Mouse (Mus musculus) midbrain, postnatal 0 days (tissue): ENCODE measurements around the gene Atl2. TPM values are rescaled to one million over a fixed set of nuclear protein-coding genes. Genes with fewer than 3 reads are reported as not detected.

Experiments
- ATAC-seq: fragments of 200-750 bp; cut with Nextera tagmentation; 2 replicates; pipeline ENCODE4 v1.8.0; 2017; ENCODE audit warnings: moderate number of reproducible peaks, mild to moderate bottlenecking, moderate TSS enrichment, moderate library complexity; ENCODE audit not compliant: low FRiP score
- DNase-seq: peaks from one replicate; pipeline ENCODE4 v3.0.0-alpha.2; 2015; ENCODE audit warnings: low spot score
- H3K27ac ChIP-seq: fragments of 300-500 bp; sonication (generic); 2 replicates; pipeline ENCODE4 v1.5.1; 2014; ENCODE audit warnings: low read depth, mild to moderate bottlenecking, low read length, mixed read lengths
- H3K27me3 ChIP-seq: fragments of 300-500 bp; sonication (generic); 2 replicates; pipeline ENCODE4 v1.6.1; 2014; ENCODE audit warnings: low read length, control low read depth, mixed read lengths; ENCODE audit not compliant: insufficient read depth
- H3K36me3 ChIP-seq: fragments of 300-500 bp; sonication (generic); 2 replicates; pipeline ENCODE4 v1.6.1; 2014; ENCODE audit warnings: low read length, control low read depth, mixed read lengths; ENCODE audit not compliant: insufficient read depth
- H3K4me1 ChIP-seq: fragments of 300-500 bp; sonication (generic); 2 replicates; pipeline ENCODE4 v1.6.1; 2014; ENCODE audit warnings: mild to moderate bottlenecking, control low read depth, antibody characterized with exemption, low read length, mixed read lengths; ENCODE audit not compliant: insufficient read depth
- H3K4me2 ChIP-seq: fragments of 300-500 bp; sonication (generic); 2 replicates; pipeline ENCODE4 v1.6.1; 2014; ENCODE audit warnings: low read depth, mild to moderate bottlenecking, low read length, mixed read lengths; ENCODE audit not compliant: poor library complexity, severe bottlenecking
- H3K4me3 ChIP-seq: fragments of 300-500 bp; sonication (generic); 2 replicates; pipeline ENCODE4 v1.5.1; 2014; ENCODE audit warnings: low read depth, mild to moderate bottlenecking, low read length, moderate library complexity
- H3K9ac ChIP-seq: fragments of 300-500 bp; sonication (generic); replicated peaks from 2 replicates; pipeline ENCODE4 v1.6.1; 2014; ENCODE audit warnings: mild to moderate bottlenecking, low read length, moderate library complexity, mixed read lengths; ENCODE audit not compliant: poor library complexity, severe bottlenecking
- H3K9me3 ChIP-seq: fragments of 300-500 bp; sonication (generic); 2 replicates; pipeline ENCODE4 v1.6.1; 2016; ENCODE audit warnings: low read length, control low read depth
- CTCF ChIP-seq: IDR thresholded peaks from 2 replicates; pipeline ENCODE4 v1.5.1; 2016; ENCODE audit warnings: antibody characterized with exemption, mild to moderate bottlenecking
- WGBS: fragments of 180-500 bp; shearing (Covaris S2); extraction: QIAGEN DNeasy Blood & Tissue Kit; methylation state at CpG from one replicate; pipeline ENCODE4 v1.1.7; 2014; 5-methylcytosine and 5-hydroxymethylcytosine counted together
- polyA plus RNA-seq: library from polyadenylated mRNA; unstranded; fragments of >200 nt; fragmentation: Nextera tagmentation; extraction: Ambion mirVana; gene quantifications from 2 replicates; pipeline ENCODE4 v1.2.1, GENCODE M21; 2015
- total RNA-seq: library from RNA; depleted of rRNA; stranded (reverse); fragments of >200 nt; gene quantifications from 2 replicates; pipeline ENCODE4 v1.2.3, GENCODE M21; 2014

The Atl2 gene
- total and polyA plus RNA-seq, 2 experiments from 2014 or later = 29.4 to 31.0 TPM

DNA sequence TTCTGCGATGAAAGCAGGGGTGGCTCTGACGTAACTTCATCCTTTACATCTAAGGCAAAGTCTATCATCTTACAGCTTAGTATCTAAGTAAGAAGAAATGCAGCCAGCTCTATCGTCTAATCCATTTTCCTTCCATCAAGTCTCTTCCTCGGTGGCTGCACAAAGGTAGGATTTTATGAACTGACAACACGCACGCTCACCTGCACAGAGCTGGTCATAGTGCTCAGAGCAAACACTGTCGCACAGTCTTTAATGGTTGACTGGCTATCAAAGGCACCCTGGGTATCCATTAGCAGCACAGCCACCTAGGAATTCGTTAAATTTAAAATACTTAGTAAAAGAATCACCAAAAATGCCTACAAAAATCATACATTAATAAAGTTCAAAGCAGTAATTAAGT is 31.4 kb downstream of the Atl2 start:
- DNase-seq (no peak), ATAC-seq (no peak)
- no peaks in the 10 kb centered on the region for H3K4me1 ChIP-seq
- no peak overlapping the region for H3K9ac ChIP-seq
- no peak overlapping the region for H3K4me2 ChIP-seq
- H3K9me3 ChIP-seq = no peaks in the 10 kb centered on the region
- H3K4me3 ChIP-seq = no peak overlapping the region
- WGBS = 60% methylated on average over 8 of the region's 8 CpGs
- no peaks in the 10 kb centered on the region for H3K27me3 ChIP-seq
- TF ChIP-seq CTCF = no peak
- H3K36me3 ChIP-seq = 0 out of 2 replicates have a peak, but pooled peaks cover 12% of the 10 kb centered on the region
- no peak overlapping the region for H3K27ac ChIP-seq

GRCm38 (mm10) chr17:79862038-79862437 is 33.9 kb downstream of the Atl2 start:
- Histone ChIP-seq H3K27me3 (no peaks in the 10 kb centered on the region), H3K9me3 (no peaks in the 10 kb centered on the region), H3K4me1 (no peaks in the 10 kb centered on the region), H3K27ac (no peak overlapping the region), H3K9ac (no peak overlapping the region), H3K4me3 (no peak overlapping the region), H3K36me3 (peaks cover 19% of the 10 kb centered on the region; the same call in 1 of the 2 replicates), H3K4me2 (no peak overlapping the region)
- ATAC-seq = no peak
- peak; percentile 74 for TF ChIP-seq CTCF
- WGBS = 73% methylated on average over 1 of the region's 1 CpGs
- peak; percentile 76 for DNase-seq

- DNase-seq = no peak
- Histone ChIP-seq H3K27me3 (no peaks in the 10 kb centered on the region), H3K9ac (no peak overlapping the region), H3K9me3 (no peaks in the 10 kb centered on the region), H3K4me1 (no peaks in the 10 kb centered on the region), H3K27ac (no peak overlapping the region), H3K4me2 (no peak overlapping the region), H3K4me3 (no peak overlapping the region), H3K36me3 (peaks cover 39% of the 10 kb centered on the region)
- WGBS = 89% methylated on average over 8 of the region's 8 CpGs
- ATAC-seq = no peak
- TF ChIP-seq CTCF = no peak
Measured at GRCm38 (mm10) chr17:79855533-79855932, 40.4 kb downstream of the Atl2 start.

DNA sequence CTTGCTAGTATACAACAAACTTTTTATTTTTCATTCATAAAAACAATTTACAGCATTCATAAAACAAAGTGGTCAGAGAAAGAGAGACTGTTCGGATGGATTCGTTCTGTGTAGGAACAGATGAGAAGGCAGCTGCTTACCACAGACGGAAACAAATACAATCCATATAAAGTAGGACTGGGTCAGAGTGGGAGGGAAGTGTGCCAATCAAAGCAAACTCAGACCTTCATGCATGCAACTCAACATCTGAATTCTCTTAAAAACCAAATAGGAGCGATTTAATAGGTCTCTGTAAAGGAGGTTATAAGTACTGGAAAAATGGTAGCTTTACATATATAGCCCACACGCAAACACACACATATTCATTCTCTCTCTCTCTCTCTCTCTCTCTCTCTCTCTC is 47.5 kb downstream of the Atl2 start:
- Histone ChIP-seq H3K9me3 (no peaks in the 10 kb centered on the region), H3K27ac (no peak overlapping the region), H3K4me1 (no peaks in the 10 kb centered on the region), H3K9ac (no peak overlapping the region), H3K4me3 (no peak overlapping the region), H3K36me3 (peaks cover 14% of the 10 kb centered on the region), H3K27me3 (no peaks in the 10 kb centered on the region), H3K4me2 (no peak overlapping the region)
- no peak for TF ChIP-seq CTCF
- ATAC-seq (no peak), DNase-seq (no peak)
- WGBS = 91% methylated on average over 5 of the region's 5 CpGs

- no peak for ATAC-seq
- Histone ChIP-seq H3K4me1 (no peaks in the 10 kb centered on the region), H3K9ac (no peak overlapping the region), H3K9me3 (no peaks in the 10 kb centered on the region), H3K36me3 (peaks cover 1% of the 10 kb centered on the region; the same call in 1 of the 2 replicates), H3K27ac (no peak overlapping the region), H3K27me3 (no peaks in the 10 kb centered on the region), H3K4me2 (no peak overlapping the region), H3K4me3 (no peak overlapping the region)
- 93% methylated on average over 2 of the region's 2 CpGs for WGBS
- DNase-seq = no peak
- TF ChIP-seq CTCF = no peak
Measured at GRCm38 (mm10) chr17:79846182-79846581, 49.7 kb downstream of the Atl2 start.

DNA sequence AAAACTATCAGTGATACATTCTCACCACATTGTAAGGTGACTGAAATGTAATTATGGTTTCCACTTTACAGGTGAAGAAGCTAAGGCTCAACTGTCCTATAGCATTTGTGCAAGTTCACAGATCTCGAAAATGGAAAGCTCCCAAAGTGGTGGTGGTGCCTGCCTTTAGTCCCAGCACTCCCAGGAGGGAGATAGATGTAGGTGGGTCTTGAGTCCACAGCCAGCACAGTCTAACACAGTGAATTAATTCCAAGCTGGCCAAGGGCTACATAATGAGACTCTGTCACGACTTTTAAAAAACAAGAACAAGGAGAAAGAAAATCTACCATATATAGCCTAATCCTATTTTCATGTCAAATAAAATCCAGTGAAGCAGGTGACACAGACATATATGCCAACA is 50.2 kb downstream of the Atl2 start:
- Histone ChIP-seq H3K4me3 (no peak overlapping the region), H3K36me3 (no peaks in the 10 kb centered on the region; the same call in 1 of the 2 replicates), H3K9me3 (no peaks in the 10 kb centered on the region), H3K4me1 (no peaks in the 10 kb centered on the region), H3K27ac (no peak overlapping the region), H3K27me3 (no peaks in the 10 kb centered on the region), H3K9ac (no peak overlapping the region), H3K4me2 (no peak overlapping the region)
- DNase-seq (no peak), ATAC-seq (no peak)
- 66% methylated on average over 2 of the region's 2 CpGs for WGBS
- TF ChIP-seq CTCF = no peak
